Mouse (Mus musculus) kidney, postnatal 4 days (tissue): ENCODE data around the gene Hnf4a.
A peak's percentile ranks its signal among the peaks of the same experiment; 100 is the strongest.
"Not testable (repeated sequence)": the region's sequence is repeated elsewhere in the genome, so short reads cannot be mapped to it uniquely, and the experiment has no call there.

Experiments used
- DNase-seq, 2 experiments: peaks; one replicate each; pipeline ENCODE4 v3.0.0; 2021; ENCODE audit warnings: mixed read lengths in 2 of 2

The Hnf4a gene

GRCm38 (mm10) chr2:163506300-163507004 lies at the start of gene Hnf4a:
Gene Hnf4a, plus strand, starts transcription at chr2:163506808.
- no peak for DNase-seq

GRCm38 (mm10) chr2:163458539-163459265 lies 47.9 kb upstream of the Hnf4a start:
- DNase-seq, result peak in 1 of 2 experiments; percentile 26

GRCm38 (mm10) chr2:163459380-163459779 lies 47.2 kb upstream of the Hnf4a start:
- no peak for DNase-seq

GRCm38 (mm10) chr2:163460622-163461021 lies 46.0 kb upstream of the Hnf4a start:
- DNase-seq, result no peak

- DNase-seq, result not testable (repeated sequence)
Measured at GRCm38 (mm10) chr2:163461307-163461706, 45.3 kb upstream of the Hnf4a start.

GRCm38 (mm10) chr2:163462386-163462785 lies 44.2 kb upstream of the Hnf4a start:
- DNase-seq, result no peak

- DNase-seq, result no peak
Measured at GRCm38 (mm10) chr2:163462801-163463200, 43.8 kb upstream of the Hnf4a start.

GRCm38 (mm10) chr2:163463251-163463769 lies 43.3 kb upstream of the Hnf4a start:
- DNase-seq, result no peak

- DNase-seq, result no peak
Measured at GRCm38 (mm10) chr2:163463998-163464397, 42.6 kb upstream of the Hnf4a start.

- no peak for DNase-seq
Measured at GRCm38 (mm10) chr2:163464562-163464961, 42.0 kb upstream of the Hnf4a start.

GRCm38 (mm10) chr2:163466771-163467170 lies 39.8 kb upstream of the Hnf4a start:
- no peak for DNase-seq

- no peak for DNase-seq
Measured at GRCm38 (mm10) chr2:163467585-163467984, 39.0 kb upstream of the Hnf4a start.

- no peak for DNase-seq
Measured at GRCm38 (mm10) chr2:163468866-163469265, 37.7 kb upstream of the Hnf4a start.

- no peak for DNase-seq
Measured at GRCm38 (mm10) chr2:163469711-163470110, 36.9 kb upstream of the Hnf4a start.

GRCm38 (mm10) chr2:163471136-163471535 lies 35.5 kb upstream of the Hnf4a start:
- no peak for DNase-seq

GRCm38 (mm10) chr2:163471710-163472465 lies 34.7 kb upstream of the Hnf4a start:
- no peak for DNase-seq

GRCm38 (mm10) chr2:163472466-163472851 lies 34.1 kb upstream of the Hnf4a start, which contains the start of gene Fitm2:
Gene Fitm2, minus strand, starts transcription at chr2:163472629.
- DNase-seq, result peak; percentile 97

GRCm38 (mm10) chr2:163480191-163480825 lies 26.3 kb upstream of the Hnf4a start:
- DNase-seq, result peak; percentile 31 to 54

- DNase-seq, result peak; percentile 72 to 84
Measured at GRCm38 (mm10) chr2:163481539-163482029, 25.0 kb upstream of the Hnf4a start.

GRCm38 (mm10) chr2:163487360-163487759 lies 19.2 kb upstream of the Hnf4a start:
- DNase-seq, result no peak

- no peak for DNase-seq
Measured at GRCm38 (mm10) chr2:163489725-163490291, 16.8 kb upstream of the Hnf4a start.

- DNase-seq, result no peak
Measured at GRCm38 (mm10) chr2:163490656-163491055, 16.0 kb upstream of the Hnf4a start.
